Mouse (Mus musculus): ENCODE results near the gene Kif1c.

Gene Kif1c

Small RNA genes within 50 kb of the gene (microRNA-seq; reads per million reads assigned to microRNA genes)
- gene Gm22760 (0 reads per million in 2 experiments), gene Mir6925 (0.12 to 0.46 reads per million in 2 experiments)

Data from adrenal gland (tissue).